Mouse (Mus musculus): ENCODE data around the gene Slc27a3.
A peak's percentile ranks its signal among the peaks of the same experiment; 100 is the strongest.
"Not testable (repeated sequence)": the region's sequence is repeated elsewhere in the genome, so short reads cannot be mapped to it uniquely, and the experiment has no call there.

The Slc27a3 gene

DNA sequence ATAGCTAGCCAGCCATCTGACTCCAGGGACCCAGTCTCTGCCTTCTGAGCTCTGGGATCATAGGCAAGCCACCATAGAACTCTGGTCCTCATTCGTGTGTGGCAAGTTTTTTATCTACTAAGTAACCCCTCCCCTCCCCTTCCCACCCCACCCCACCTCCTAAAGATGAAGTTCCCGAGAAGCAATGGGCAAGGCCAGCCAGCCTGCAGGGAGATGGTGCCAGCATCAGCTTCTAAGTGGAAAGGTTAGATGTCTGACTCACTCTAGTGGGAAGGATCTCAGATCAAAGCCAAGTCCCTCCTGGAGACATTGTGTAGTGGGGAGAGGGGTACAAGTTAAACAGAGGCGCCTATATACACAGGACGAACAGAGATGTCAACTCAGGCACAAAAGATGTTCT lies 1.3 kb upstream of the Slc27a3 start:
- no peak for DNase-seq (ENCODE audit: low read depth, low spot score)

DNA sequence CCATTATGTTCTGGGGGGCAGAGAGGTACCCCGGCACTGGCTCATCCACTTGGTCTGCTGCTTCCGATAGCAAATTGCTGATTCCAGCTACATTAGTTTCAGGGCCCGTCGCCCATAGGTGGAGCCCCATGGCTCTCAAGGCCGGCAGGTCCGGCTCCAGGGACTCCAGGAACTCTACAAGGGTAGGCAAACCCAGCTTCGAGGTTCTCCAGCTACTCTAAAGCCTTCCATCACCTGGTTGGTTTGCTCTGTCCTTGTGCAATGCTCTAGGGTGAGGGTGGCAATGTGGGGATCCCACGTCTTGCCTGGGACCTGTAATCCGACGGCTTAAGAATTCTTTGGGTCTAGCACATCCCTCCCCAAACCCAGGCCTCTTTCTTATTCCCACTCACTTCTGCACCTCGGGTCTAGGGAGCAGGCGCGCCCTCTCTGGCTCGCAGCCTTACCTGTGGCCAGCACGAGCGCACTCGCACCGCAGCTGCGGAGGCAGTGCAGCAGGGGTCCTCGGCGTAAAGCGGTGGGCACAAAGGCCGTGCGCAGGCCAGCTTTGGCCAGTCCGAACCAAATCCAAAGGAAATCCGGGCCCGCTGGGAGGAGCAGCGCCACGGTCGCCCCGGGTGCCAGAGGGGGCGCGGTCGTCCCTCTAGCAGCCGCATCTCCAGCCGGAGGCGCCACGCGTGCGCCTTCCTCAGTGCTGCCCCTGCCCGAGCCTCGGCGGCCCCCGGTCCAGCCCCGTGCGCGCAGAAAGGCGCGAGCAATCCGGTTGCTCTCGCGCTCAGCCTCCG lies 820 bp downstream of the Slc27a3 start:
- DNase-seq (ENCODE audit: low read depth, low spot score): no peak

DNA sequence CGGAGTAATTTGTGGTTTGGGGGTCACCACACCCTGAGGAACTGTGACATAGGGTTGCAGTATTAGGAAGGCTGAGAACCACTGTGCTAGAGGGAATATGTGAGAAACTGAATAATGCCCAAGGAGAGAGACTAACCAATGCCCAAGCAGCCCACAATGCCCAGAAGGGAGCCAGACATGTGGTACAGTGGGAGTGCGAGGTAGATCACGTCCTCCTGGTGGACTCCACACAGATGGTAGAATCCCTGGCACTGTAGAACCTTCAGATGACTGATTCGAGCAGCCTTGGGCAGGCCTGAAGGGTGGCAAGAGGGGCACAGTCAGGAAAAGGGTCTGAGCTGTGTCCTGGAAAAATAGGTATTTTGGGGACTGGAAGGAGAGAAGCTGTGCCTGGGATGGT lies 1.5 kb downstream of the Slc27a3 start:
- DNase-seq (ENCODE audit: low read depth, low spot score): no peak

DNA sequence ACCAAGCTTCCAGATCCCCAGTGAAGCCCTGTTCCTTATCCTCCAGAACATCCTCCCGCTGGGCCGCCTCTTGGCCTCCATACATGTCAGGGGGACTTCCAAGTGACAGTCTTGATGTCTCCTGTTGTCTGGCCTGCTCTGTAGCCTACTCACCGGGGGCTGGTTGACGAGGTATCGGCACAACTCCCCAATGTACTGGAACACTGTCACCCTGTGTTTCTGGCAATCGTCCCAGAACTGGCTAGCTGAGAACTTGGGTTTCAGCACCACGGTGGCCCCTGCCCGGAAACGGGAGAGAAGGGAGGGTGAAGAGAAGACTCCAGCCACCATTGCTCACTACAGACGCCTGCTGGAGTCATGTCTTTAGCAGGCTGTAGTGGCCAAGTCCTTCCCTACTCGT lies 2.3 kb downstream of the Slc27a3 start:
- DNase-seq (ENCODE audit: low read depth, low spot score): no peak

DNA sequence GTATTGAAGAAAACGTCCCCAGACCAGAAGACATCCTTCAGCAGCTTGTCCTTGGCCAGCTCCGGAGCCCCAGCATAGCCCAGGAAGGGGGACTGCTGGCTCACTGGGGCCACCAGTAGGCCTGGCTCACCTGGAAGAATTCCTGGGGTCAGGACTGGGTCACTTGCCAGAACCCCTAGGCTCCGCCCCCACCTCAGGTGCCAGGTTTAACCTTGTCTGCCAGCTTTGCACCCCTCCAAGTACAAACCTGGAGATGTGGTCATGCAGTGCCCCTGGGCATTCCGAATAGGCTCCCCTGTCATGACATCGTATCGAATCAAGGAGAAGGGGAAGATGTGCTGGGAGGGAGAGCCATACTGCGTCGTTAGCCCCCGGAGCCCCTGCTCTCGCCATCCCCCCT lies 2.9 kb downstream of the Slc27a3 start:
- DNase-seq (ENCODE audit: low read depth, low spot score): no peak

DNA sequence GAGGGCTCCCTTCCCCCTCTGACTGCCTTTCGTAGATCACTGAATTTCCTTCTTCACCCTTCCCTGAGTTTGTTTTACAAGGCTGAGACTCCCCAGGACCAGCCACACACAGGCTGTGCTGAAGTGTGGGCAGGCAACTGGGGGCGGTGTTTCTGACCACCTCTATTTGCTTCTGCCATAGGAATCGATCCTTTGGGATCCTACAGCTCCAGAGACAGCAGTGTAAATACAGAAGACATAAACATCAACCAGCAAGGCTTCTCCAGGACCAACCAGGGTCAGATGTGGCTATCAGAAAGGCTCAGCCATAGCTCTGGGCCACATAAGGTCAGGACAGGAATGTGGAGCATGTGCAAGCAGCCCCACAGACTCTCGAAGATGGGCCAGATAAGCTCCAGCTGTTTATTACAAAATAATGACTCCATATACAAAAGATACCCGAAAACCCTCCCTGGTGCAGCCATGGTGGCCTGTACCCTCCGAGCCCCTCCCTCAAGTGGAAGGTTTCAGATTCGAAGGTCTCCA lies 4.8 kb downstream of the Slc27a3 start:
- DNase-seq (ENCODE audit: low read depth, low spot score): no peak

DNA sequence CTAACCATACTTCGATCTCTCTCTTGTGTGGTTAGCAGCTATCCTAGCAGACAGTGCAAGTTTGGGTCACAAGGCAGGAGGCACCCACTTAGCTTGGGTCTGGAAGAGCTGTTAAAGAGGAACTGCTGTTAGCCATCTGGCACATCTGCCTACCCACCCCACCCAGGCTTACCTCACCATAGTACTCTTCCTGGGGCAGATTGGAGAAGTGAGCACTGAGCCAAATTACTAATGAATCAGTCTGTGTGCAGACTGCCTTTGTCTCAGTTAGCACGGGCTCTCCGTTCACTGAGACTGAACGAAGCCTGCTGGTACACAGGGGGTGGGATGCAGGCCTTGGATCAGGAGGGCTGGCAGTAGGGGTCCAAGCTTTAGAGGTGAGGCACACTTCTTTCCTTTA lies 6.0 kb downstream of the Slc27a3 start:
- no peak for DNase-seq (ENCODE audit: low read depth, low spot score)

DNA sequence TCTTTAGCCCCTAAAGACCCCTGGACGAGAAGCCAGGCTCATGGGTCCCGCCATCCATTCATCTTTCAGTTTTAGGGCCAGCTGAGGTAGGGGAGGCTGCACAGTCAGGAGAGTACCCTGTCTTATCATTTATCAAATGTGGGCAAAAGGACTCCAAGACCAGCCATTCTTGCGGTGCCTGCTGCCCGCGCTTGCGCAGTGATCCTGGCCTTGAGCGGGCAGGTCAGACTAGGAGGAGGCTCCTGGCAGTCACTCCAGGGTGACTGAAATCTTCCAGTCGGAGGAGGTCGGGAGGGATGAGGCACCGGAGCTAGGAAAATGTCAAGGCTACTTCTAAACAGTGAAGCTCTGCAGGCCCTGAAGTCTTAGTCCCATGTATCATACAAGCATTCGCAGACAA lies 8.0 kb downstream of the Slc27a3 start:
- no peak for DNase-seq (ENCODE audit: low read depth, low spot score)

DNA sequence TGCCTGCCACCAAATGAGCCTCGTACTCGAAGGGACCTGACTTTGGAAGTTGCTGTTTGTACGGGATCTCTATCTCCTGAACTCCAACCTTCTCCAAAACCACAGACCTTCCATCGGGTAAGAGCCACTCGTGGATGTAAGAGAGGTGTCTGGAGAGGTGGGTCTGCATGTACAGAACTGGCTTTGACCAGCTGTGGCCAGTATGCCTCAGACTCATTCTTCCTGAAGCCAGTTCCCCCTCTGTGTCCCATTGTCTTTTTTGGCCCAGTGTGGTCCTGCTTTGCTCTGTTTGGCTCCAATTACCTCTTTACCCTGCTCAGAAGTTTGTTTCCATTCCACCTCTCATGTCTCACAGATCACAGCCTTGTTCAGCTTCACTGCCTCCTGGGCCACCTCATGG lies 11.2 kb downstream of the Slc27a3 start:
- no peak for DNase-seq (ENCODE audit: low read depth, low spot score)

DNA sequence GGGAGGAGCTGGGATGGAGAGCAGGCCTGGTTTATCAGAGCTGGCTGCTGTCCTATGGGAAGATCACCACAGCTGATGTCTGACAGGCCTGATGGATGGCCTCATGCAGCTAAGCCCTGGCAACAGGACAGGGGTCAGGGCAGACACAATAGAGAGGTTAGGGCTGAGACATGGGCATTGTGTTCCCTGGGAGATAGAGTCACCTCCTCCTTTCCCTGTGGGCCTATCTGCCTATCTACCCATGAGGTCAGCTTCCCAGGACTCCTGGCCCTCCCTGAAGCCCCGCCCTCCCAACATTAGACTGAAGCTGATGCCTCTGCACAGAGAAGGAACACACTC lies 13.5 kb downstream of the Slc27a3 start:
- DNase-seq (ENCODE audit: low read depth, low spot score): no peak

DNA sequence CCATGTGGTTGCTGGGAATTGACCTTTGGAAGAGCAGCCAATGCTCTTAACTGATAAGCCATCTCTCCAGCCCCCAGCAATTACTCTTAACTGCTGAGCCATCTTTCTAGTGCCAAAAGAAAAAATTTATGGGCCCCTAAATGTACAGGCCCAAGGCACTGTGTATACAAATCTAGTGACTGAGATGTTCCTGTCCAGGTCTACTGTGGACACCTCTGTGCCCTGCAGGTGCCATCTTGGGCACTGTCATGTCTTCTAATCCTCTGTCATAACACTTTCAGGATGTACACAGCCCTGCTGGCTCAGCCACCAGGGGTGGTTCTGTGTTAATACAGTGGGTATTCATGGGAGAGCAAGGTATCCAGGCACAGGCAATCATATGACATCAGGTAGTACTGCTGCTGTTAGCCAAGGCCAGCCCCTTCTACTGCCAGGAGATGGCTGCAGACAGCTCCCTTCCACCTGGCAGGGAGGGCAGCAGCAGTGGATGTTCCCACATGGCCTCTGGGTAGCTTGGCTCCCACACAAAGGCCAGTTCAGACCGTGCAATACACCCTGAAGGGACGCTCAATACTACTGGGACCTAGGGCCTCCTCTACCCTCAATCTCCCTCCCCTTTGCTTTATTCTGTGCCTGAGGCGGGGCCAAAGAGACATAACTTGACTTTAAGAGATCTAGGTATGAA lies 14.0 kb downstream of the Slc27a3 start:
- no peak for DNase-seq (ENCODE audit: low read depth, low spot score)

DNA sequence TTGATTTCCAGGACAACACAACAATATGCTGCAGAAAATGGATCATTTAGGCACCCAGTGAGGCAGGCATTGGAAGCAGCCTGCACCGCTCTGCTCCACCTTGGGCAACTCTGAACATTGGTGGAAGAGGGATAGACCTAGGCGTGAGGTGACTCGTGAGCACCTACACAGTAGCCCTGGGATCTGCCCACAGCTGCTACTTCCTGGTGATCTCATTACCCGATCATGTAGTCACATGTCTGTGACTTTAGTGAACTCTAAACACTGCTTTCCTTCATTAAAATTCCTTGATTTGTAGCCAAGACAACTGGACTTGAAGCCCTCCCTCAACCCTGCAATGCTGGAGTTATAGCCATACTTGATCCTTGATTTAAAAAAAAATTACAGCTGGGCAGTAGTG lies 15.4 kb downstream of the Slc27a3 start:
- no peak for DNase-seq (ENCODE audit: low read depth, low spot score)

DNA sequence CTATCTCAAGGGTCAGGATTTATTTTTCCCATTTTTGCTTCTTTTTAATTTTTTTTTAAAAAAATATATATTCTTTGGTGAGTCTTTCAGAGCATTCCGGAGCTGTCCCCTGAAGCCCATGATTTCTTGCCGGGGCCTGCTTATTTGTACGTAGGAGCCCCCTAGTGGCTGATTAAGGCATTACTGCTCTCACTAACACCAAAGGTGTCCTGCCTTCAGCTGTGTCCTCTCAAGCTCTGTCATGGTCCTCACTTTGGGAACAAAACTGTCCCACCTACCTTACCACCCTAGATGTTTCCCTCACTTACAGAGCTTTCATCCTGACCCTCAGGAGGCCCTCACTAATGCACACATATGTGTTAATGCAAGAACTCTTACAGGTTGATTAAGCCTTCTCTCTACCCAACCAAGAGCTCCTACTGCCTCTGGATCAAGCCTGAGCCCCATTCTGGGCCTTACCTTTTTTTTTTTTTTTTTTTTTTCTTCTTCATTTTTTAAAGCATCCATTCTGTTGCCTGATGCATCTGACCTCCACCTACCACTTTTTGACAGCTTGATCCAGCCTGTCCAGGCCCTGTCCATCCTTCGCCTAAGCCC lies 16.2 kb downstream of the Slc27a3 start:
- peak; percentile 75 for DNase-seq (ENCODE audit: low read depth, low spot score)

DNA sequence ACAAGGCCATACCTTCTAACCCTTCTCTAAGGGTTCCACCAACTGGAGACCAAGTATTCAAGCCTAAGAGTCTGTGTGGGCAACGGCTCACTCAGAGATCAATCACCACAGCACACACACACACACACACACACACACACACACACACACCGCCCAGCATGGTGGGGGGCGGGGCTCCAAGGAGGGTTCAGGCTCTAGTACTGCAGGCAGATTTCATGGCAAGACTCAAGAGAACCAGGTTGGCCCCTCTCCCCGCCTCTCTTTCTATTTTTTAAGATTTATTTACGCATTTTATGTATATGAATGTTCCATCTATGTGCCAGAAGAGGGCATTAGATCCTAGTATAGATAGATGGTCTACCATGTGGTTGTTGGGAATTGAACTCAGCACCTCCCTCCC lies 16.9 kb downstream of the Slc27a3 start:
- no peak for DNase-seq (ENCODE audit: low read depth, low spot score)

DNA sequence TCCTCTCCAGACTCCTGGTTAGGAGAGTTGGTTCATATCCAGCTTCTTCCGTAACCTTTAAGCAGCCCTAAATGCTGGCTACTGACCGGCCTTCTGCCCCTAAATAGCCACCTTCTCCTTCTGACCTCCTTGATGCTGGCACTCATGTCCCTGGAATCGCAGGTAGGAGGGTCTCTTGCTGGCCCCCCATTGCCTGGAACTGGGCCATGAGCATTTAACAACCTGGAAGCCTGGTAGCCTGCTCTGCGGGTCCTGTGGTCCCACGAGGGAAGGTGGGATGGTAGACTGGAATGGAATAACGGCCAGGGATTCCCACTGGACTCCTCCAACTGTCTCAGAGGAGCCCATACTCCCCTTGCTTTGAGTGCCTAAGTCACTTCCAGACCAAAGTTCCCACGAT lies 17.9 kb downstream of the Slc27a3 start:
- no peak for DNase-seq (ENCODE audit: low read depth, low spot score)

DNA sequence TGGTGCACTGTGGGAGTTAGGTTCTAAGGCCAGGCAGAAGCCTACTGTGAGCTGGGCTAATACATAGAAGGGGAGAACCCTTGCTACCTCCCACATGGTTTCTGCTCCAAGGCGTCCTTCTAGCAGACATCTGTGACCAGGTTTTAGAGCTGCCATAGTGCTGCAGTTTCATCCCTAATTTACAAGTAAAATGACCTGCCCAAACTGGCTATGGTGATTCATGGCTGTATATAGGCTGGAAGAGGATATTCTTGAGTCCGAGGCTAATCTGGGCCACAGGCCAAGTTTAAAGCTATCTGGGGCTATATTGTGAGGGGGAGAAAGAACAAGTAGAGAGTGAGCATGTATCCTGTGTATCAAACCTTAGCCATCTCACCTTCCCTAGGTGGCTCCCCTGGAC lies 20.7 kb downstream of the Slc27a3 start:
- no peak for DNase-seq (ENCODE audit: low read depth, low spot score)

DNA sequence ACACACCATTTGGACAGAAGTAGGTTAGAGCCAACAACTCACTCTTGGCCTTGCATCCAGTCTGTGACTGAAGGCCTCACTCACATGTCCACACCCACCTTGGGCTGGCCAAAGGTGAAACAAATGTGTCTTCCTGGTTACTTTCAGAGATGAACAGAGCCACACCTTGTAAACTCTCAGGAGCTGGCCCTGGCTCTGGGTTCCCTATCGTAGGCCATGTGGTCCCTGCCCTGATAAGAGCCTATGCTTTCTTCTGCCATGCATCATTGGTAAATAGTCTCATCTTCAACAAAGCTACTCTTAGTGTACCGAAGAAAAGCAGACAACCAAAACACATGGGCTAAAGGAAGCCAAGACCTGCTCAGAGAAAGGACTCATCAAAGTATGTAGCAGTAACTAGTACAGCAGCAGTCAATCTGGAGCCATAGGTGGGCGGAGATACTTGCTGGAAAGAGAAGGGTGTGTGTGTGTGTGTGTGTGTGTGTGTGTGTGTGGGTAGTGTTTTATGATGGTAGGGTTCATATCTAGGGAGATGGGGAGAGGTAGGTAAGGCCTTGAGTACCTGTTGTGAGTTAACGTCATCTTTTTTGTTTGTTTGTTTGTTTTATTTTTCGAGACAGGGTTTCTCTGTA lies 22.6 kb downstream of the Slc27a3 start:
- DNase-seq (ENCODE audit: low read depth, low spot score): no peak

DNA sequence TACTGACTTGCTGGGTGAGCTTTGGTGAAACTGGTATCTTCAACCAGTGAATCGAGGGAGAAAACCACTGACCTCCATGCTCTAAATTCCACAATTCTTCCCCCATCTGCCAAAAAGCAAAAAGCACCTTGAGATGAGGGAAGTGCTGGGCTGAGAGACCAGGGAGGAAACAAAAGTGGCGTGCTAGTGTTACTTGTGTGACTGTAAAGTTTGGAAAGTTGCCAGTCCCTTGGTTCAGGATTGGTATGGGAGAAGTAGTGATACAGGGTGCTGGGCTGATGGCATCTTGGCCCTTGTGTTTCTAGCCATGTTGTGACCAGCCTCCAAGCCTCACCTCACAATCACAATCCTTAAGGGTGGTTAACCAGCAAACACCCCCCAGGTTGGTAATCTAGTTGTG lies 27.4 kb downstream of the Slc27a3 start:
- DNase-seq (ENCODE audit: low read depth, low spot score): no peak

DNA sequence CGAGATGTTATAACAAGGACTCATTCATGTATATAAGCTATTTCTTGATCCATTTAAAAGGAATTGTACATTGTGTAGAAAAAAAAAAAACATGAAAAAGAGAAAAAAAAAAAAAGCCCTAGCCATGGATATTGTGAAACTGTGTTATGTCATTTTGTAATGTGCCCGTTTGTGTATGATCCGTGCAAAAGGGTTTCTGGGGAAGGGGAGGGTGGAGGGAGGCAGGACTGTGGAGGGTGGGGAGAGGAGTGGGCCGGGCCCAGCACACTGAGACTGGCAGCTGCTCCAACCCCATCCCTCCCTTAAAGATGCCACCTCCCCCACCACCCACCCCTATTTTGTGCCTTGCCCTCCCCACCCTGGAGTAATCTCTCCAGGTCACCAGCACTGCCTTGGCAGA lies 28.3 kb downstream of the Slc27a3 start:
- no peak for DNase-seq (ENCODE audit: low read depth, low spot score)

DNA sequence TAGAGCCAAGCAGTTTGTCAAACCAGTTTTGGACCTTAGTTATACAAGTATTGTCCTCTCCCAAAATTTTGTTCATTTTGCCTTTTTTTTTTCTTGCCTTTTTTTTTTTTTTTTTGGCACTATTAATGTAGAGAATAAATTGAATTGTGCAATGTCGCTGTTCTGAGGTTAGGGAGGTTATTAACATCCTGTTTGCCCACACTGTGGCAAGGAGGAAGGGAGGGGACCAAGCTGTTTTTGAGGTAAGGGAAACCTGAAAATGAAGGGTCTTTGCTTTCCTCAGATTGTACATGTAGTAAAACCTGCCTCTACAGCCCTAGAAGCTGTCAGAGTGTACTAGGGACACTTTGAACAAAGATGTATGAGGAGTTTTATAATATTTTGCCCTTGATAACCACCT lies 30.5 kb downstream of the Slc27a3 start:
- no peak for DNase-seq (ENCODE audit: low read depth, low spot score)

DNA sequence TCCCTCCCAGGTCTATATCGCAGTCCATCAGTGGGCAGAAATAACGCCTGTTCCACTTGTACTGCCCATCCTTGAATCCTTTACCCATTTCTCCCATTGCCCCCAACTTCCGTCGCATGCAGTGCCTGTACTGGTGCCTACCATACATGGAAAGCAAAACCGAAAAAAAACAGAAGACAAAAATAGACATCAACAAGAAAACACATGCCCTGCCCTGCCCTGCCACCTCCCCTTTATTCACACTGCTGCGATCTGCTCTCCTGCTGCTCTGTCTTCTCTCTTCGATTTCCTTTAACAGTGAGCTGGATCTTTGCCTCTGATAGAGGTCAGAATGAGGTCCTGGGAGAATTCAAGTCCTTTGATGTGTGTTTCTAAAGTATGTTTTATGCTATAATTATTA lies 31.8 kb downstream of the Slc27a3 start:
- DNase-seq (ENCODE audit: low read depth, low spot score): no peak

DNA sequence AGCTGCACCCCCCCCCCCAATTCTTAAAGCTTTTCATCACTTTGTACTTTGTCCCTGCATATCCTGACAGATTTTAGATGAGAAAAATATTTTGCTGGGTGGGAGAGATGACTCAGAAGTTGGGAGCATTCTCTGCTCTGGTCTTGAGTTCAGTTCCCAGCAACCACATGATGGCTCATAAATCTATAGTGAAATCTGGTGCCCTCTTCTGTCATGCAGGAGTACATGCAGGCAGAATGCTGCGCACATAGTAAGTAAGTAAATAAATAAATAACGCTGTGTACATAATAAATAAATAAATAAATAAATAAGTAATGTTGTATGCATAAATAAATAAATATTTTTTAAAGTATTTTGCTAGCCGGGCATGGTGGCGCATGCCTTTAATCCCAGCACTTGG lies 41.9 kb downstream of the Slc27a3 start:
- DNase-seq (ENCODE audit: low read depth, low spot score): no peak

DNA sequence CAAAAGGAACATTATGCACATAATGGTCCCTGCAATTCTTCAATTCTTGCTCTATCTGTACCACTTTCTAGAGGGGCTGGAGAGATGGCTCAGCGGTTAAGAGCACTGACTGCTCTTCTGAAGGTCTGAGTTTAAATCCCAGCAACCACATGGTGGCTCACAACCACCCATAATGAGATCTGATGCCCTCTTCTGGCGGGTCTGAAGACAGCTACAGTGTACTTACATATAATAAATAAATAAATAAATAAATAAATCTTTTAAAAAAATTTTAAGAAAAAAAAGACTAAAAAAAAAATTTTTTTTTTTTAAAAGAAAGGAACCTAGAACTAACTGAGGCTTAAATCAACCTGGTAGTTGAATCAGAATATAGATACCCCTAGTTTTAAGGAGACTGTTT lies 46.9 kb downstream of the Slc27a3 start:
- not testable (repeated sequence) for DNase-seq (ENCODE audit: low read depth, low spot score)

Measured in retina, postnatal 7 days (tissue).